Mouse (Mus musculus) brain, embryonic 14.5 days (tissue): ENCODE data around the gene Sirt2.

Experiments
- CTCF ChIP-seq: fragments of 200-500 bp; IDR thresholded peaks from 2 replicates; pipeline ENCODE4 v1.5.1; 2012; ENCODE audit warnings: inconsistent platforms, mild to moderate bottlenecking, moderate library complexity, borderline replicate concordance; ENCODE audit not compliant: insufficient read depth, insufficient read length; ENCODE audit errors: extremely low read depth
- POLR2A ChIP-seq: fragments of 200-500 bp; IDR thresholded peaks from 2 replicates; pipeline ENCODE4 v1.6.1; 2012; ENCODE audit warnings: mild to moderate bottlenecking, inconsistent platforms, borderline replicate concordance; ENCODE audit not compliant: poor library complexity, insufficient read depth, insufficient read length, severe bottlenecking; ENCODE audit errors: extremely low read depth

DNA sequence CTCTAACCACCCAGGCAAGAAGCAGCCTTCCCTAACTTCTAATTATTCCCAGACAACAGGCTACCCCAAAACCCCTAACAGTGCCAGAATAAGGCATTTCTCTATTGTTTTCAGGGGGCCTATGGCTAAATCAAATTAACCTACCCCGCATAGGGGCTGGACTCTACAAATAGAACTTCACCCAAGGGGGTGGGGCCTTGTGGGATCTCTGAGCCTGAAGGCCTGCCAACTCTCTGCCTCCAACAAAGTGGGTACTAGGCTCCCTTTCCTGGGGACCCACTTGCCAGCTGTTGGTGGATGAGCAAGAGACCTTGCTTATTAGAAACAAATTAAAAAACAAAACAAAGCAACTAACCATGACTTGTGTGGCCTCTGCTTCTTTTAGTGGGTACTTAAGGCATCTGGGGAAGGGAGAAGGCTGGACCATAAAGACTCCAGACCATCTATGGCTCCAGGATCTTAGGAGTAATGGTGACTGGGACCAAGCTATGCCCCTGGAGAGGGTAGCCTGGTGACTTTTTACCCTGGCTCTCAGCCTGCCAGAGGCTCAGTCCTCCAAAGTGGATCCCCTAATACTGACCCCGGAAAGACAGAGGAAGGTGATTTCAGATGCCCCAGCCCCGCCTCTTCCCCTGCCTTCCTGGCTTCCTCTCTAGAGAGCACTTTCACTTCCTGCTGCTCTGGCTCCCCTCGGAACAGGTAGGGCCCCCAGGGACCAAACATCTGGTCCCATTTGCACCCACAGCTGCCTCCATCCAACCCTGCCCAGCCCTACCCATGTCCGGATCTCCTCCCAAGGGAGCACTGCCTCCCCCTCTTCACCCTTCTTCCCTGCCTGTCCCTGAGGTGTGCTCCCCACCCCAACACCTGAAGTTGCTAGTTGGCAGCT lies 22.0 kb downstream of the Sirt2 start, which contains the start of gene Rinl:
- TF ChIP-seq CTCF (no peak), POLR2A (no peak)
